Mouse (Mus musculus) cerebellum, adult 2 months (tissue): ENCODE measurements around the gene Kif12. TPM values are rescaled to one million over a fixed set of nuclear protein-coding genes. Genes with fewer than 3 reads are reported as not detected.

Experiments
- DNase-seq, 2 experiments: peaks; one replicate each; pipeline ENCODE4 v3.0.0; 2021
- H3K27ac ChIP-seq: fragments of 200-500 bp; 2 replicates; pipeline ENCODE4 v1.5.1; 2012; ENCODE audit warnings: low read length, control low read depth, inconsistent platforms; ENCODE audit not compliant: insufficient read depth
- H3K27me3 ChIP-seq: fragments of 200-500 bp; 2 replicates; pipeline ENCODE4 v1.6.1; 2012; ENCODE audit warnings: inconsistent platforms, mild to moderate bottlenecking, low read length, moderate library complexity; ENCODE audit not compliant: control insufficient read depth, insufficient read depth
- H3K4me1 ChIP-seq: fragments of 200-500 bp; 2 replicates; pipeline ENCODE4 v1.6.1; 2011; ENCODE audit warnings: low read length; ENCODE audit not compliant: control insufficient read depth, insufficient read depth
- H3K4me3 ChIP-seq: fragments of 200-500 bp; replicated peaks from 2 replicates; pipeline ENCODE3; 2011; ENCODE audit warnings: mild to moderate bottlenecking, low read depth, low read length, control low read depth; ENCODE audit not compliant: insufficient read depth
- CTCF ChIP-seq: fragments of 200-500 bp; IDR thresholded peaks from 2 replicates; pipeline ENCODE4 v1.5.1; 2011; ENCODE audit warnings: low read depth, mild to moderate bottlenecking, control low read depth, low read length, moderate library complexity, borderline replicate concordance; ENCODE audit not compliant: insufficient read depth
- POLR2A ChIP-seq: fragments of 200-500 bp; IDR thresholded peaks from 2 replicates; pipeline ENCODE4 v1.6.1; 2011; ENCODE audit warnings: low read length, control low read depth, borderline replicate concordance; ENCODE audit not compliant: insufficient read depth
- WGBS: fragments of 180-500 bp; shearing (Covaris S2); methylation state at CpG from one replicate; pipeline ENCODE4 v1.1.7; 2018; 5-methylcytosine and 5-hydroxymethylcytosine counted together
- polyA plus RNA-seq: library from polyadenylated mRNA; depleted of rRNA; stranded (reverse); fragments of >200 nt; gene quantifications from 2 replicates; pipeline ENCODE4 v1.2.3, GENCODE M21; 2012

Kif12 gene
- polyA plus RNA-seq, 1 experiment = not detected

- Histone ChIP-seq H3K4me3 (no peak overlapping the region), H3K27me3 (no peaks in the 10 kb centered on the region), H3K4me1 (no peaks in the 10 kb centered on the region), H3K27ac (no peak overlapping the region)
- 53% methylated on average over 21 of the region's 21 CpGs for WGBS
- no peak for DNase-seq
- TF ChIP-seq POLR2A (no peak), CTCF (no peak)
Observed at GRCm38 (mm10) chr4:63186281-63186870, 14.4 kb upstream of the Kif12 start.

- WGBS = 7% methylated on average over 5 of the region's 5 CpGs
- no peaks in the 10 kb centered on the region for H3K4me1 ChIP-seq
- DNase-seq = peak; percentile 47 to 58
- no peak overlapping the region for H3K4me3 ChIP-seq
- no peak for TF ChIP-seq POLR2A
- TF ChIP-seq CTCF = peak; percentile 94
- no peak overlapping the region for H3K27ac ChIP-seq
- no peaks in the 10 kb centered on the region; the same call in 1 of the 2 replicates for H3K27me3 ChIP-seq
Observed at GRCm38 (mm10) chr4:63181556-63181955, 9.6 kb upstream of the Kif12 start.

GRCm38 (mm10) chr4:63171122-63171521, 809 bp downstream of the Kif12 start:
- WGBS = 46% methylated on average over 24 of the region's 24 CpGs

GRCm38 (mm10) chr4:63170061-63170460, 1.9 kb downstream of the Kif12 start:
- H3K27me3 ChIP-seq = no peaks in the 10 kb centered on the region
- no peak for DNase-seq
- H3K4me1 ChIP-seq = no peaks in the 10 kb centered on the region
- H3K27ac ChIP-seq = no peak overlapping the region
- no peak overlapping the region for H3K4me3 ChIP-seq
- no peak for TF ChIP-seq CTCF
- no peak for TF ChIP-seq POLR2A
- 49% methylated on average over 4 of the region's 4 CpGs for WGBS

More at GRCm38 (mm10) chr4:63171122-63171521, 809 bp downstream of the Kif12 start:
- no peak for DNase-seq
- H3K4me1 ChIP-seq = no peaks in the 10 kb centered on the region
- H3K27ac ChIP-seq = no peak overlapping the region
- no peaks in the 10 kb centered on the region for H3K27me3 ChIP-seq
- H3K4me3 ChIP-seq = no peak overlapping the region
- TF ChIP-seq POLR2A (no peak), CTCF (no peak)

GRCm38 (mm10) chr4:63166323-63166722, 5.6 kb downstream of the Kif12 start:
- H3K27ac ChIP-seq = no peak overlapping the region
- 83% methylated on average over 5 of the region's 5 CpGs for WGBS
- no peaks in the 10 kb centered on the region for H3K27me3 ChIP-seq
- H3K4me1 ChIP-seq = no peaks in the 10 kb centered on the region
- DNase-seq = no peak
- TF ChIP-seq CTCF (no peak), POLR2A (no peak)
- no peak overlapping the region for H3K4me3 ChIP-seq

- Histone ChIP-seq H3K27ac (no peak overlapping the region), H3K27me3 (no peaks in the 10 kb centered on the region), H3K4me3 (no peak overlapping the region), H3K4me1 (no peaks in the 10 kb centered on the region)
- TF ChIP-seq CTCF (no peak), POLR2A (no peak)
- DNase-seq = no peak
- 91% methylated on average over 4 of the region's 4 CpGs for WGBS
Observed at GRCm38 (mm10) chr4:63165636-63166035, 6.3 kb downstream of the Kif12 start.

- Histone ChIP-seq H3K27me3 (no peaks in the 10 kb centered on the region), H3K4me1 (no peaks in the 10 kb centered on the region), H3K27ac (no peak overlapping the region), H3K4me3 (no peak overlapping the region)
- DNase-seq = peak; percentile 59 to 66
- 17% methylated on average over 5 of the region's 5 CpGs for WGBS
- no peak for TF ChIP-seq POLR2A
- TF ChIP-seq CTCF = peak; percentile 87
Observed at GRCm38 (mm10) chr4:63158961-63159592, 12.9 kb downstream of the Kif12 start.

GRCm38 (mm10) chr4:63158192-63158591, 13.7 kb downstream of the Kif12 start:
- TF ChIP-seq POLR2A = no peak
- TF ChIP-seq CTCF = no peak
- no peak for DNase-seq
- Histone ChIP-seq H3K27ac (no peak overlapping the region), H3K4me1 (no peaks in the 10 kb centered on the region), H3K27me3 (no peaks in the 10 kb centered on the region), H3K4me3 (no peak overlapping the region)
- WGBS = 96% methylated on average over 7 of the region's 7 CpGs
